Mouse (Mus musculus): Measurements from ENCODE around the gene Ptch2. TPM values are rescaled to one million over a fixed set of nuclear protein-coding genes. Genes with fewer than 3 reads are reported as not detected.

The Ptch2 gene
- total and polyA plus RNA-seq, 3 experiments, result 0.33 TPM; not detected in 2

GRCm38 (mm10) chr4:117069647-117070046 is 26.2 kb upstream of the Ptch2 start:
- Histone ChIP-seq H3K27me3 (ENCODE audit: control insufficient read depth in 1 of 2, insufficient read depth in 2 of 2, low read length in 2 of 2) (no peaks in the 10 kb centered on the region), H3K9ac (ENCODE audit: control insufficient read depth, low read depth, low read length, poor library complexity, severe bottlenecking) (no peak overlapping the region), H3K9me3 (replicated peaks; ENCODE audit: insufficient read depth, low read length) (no peaks in the 10 kb centered on the region), H3K4me1 (ENCODE audit: control insufficient read depth in 1 of 2, insufficient read depth in 2 of 2, low read length in 2 of 2) (no peaks in the 10 kb centered on the region; a peak in 1 of 4 replicates), H3K4me3 (ENCODE audit: control insufficient read depth in 1 of 2, insufficient read depth in 1 of 2, low read depth in 2 of 2, low read length in 2 of 2) (no peak overlapping the region), H3K27ac (ENCODE audit: control insufficient read depth, low read depth, low read length) (no peak overlapping the region), H3K79me2 (ENCODE audit: control insufficient read depth, insufficient read depth, low read length, poor library complexity) (no peaks in the 10 kb centered on the region), H3K36me3 (ENCODE audit: control insufficient read depth in 1 of 2, insufficient read depth in 2 of 2, low read length in 2 of 2) (peaks cover 2 to 13% of the 10 kb centered on the region in 2 experiments; a peak in 3 of 4 replicates)
- peak; percentile 46 for DNase-seq (ENCODE audit: low read depth, low spot score)
- TF ChIP-seq SIN3A (IDR thresholded peaks at IDR 0.05; ENCODE audit: low read length) (no peak), ZNF384 (IDR thresholded peaks at IDR 0.05; ENCODE audit: low read depth, low read length) (peak; percentile 95), USF2 (IDR thresholded peaks at IDR 0.05; ENCODE audit: borderline replicate concordance in 1 of 2, insufficient read depth in 1 of 2, low read depth in 1 of 2, low read length in 2 of 2) (no peak), JUND (IDR thresholded peaks at IDR 0.05; ENCODE audit: low read depth, low read length) (no peak), ETS1 (IDR thresholded peaks at IDR 0.05; ENCODE audit: low read depth, low read length) (no peak)

DNA sequence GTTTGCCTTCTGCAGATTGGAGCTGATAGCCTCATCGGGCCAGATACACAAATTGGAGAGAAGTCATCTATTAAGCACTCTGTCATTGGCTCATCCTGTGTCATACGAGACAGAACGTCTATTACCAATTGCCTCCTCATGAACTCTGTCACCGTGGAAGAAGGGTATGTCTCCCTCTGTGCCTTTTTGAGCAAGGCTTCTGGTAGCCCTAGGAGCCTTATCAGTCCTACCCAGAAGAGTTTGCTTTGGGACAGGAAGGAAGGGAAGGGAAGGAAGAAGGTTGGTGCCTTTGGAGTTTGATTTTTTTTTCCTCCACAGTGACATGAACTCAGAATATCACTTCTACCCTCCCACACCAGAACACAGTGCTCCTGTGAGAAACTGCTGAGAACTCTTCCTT is 25.3 kb upstream of the Ptch2 start:
- peaks cover 2 to 9% of the 10 kb centered on the region in 2 experiments; a peak in 3 of 4 replicates for H3K36me3 ChIP-seq (ENCODE audit: control insufficient read depth in 1 of 2, insufficient read depth in 2 of 2, low read length in 2 of 2)
- peak; percentile 63 for TF ChIP-seq TAL1 (IDR thresholded peaks at IDR 0.05; ENCODE audit: low read length)
- no peak for TF ChIP-seq SMC3 (IDR thresholded peaks at IDR 0.05; ENCODE audit: low read depth, low read length)
- no peak for TF ChIP-seq CHD1 (IDR thresholded peaks at IDR 0.05; ENCODE audit: low read depth, low read length)
- no peak for TF ChIP-seq UBTF (IDR thresholded peaks at IDR 0.05; ENCODE audit: borderline replicate concordance, insufficient read depth, low read depth, low read length)
- TF ChIP-seq RCOR1 (IDR thresholded peaks at IDR 0.05; ENCODE audit: low read depth, low read length), result no peak
- TF ChIP-seq GABPA (IDR thresholded peaks at IDR 0.05; ENCODE audit: low read depth, low read length), result no peak
- TF ChIP-seq USF2 (IDR thresholded peaks at IDR 0.05; ENCODE audit: borderline replicate concordance in 1 of 2, insufficient read depth in 1 of 2, low read depth in 1 of 2, low read length in 2 of 2), result no peak
- TF ChIP-seq KAT2A (conservative IDR thresholded peaks at IDR 0.05; ENCODE audit: low read depth, low read length), result no peak
- H3K9ac ChIP-seq (ENCODE audit: control insufficient read depth, low read depth, low read length, poor library complexity, severe bottlenecking), result no peak overlapping the region
- peak; percentile 28 for DNase-seq (ENCODE audit: low read depth, low spot score)
- H3K9me3 ChIP-seq (replicated peaks; ENCODE audit: insufficient read depth, low read length), result no peaks in the 10 kb centered on the region
- H3K4me1 ChIP-seq (ENCODE audit: control insufficient read depth in 1 of 2, insufficient read depth in 2 of 2, low read length in 2 of 2), result no peaks in the 10 kb centered on the region; a peak in 1 of 4 replicates
- no peaks in the 10 kb centered on the region for H3K79me2 ChIP-seq (ENCODE audit: control insufficient read depth, insufficient read depth, low read length, poor library complexity)
- no peak overlapping the region for H3K4me3 ChIP-seq (ENCODE audit: control insufficient read depth in 1 of 2, insufficient read depth in 1 of 2, low read depth in 2 of 2, low read length in 2 of 2)
- H3K27me3 ChIP-seq (ENCODE audit: control insufficient read depth in 1 of 2, insufficient read depth in 2 of 2, low read length in 2 of 2), result no peaks in the 10 kb centered on the region
- no peak overlapping the region for H3K27ac ChIP-seq (ENCODE audit: control insufficient read depth, low read depth, low read length)

DNA sequence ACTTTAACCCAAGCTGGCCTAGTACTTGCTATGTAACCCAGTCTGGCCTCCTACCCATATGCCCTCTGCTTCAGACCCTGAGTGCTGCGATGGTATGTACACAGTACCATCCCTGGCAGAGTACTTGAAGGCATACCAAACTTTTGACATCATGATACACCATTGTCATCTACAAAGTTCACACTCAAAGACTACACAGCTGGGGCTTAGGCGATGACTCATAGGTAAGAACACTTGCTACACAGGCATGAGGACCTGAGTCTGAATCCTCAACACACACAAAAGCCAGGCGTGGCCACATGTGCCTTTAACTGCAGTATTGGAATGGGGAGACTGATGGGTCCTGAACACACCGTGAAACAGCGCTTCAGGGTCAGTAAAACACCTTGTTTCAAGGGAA is 24.7 kb upstream of the Ptch2 start:
- TF ChIP-seq MYC (IDR thresholded peaks at IDR 0.05; ENCODE audit: low read depth, low read length) (no peak), SMC3 (IDR thresholded peaks at IDR 0.05; ENCODE audit: low read depth, low read length) (no peak), TCF12 (IDR thresholded peaks at IDR 0.05; ENCODE audit: low read depth, low read length) (no peak), RCOR1 (IDR thresholded peaks at IDR 0.05; ENCODE audit: low read depth, low read length) (no peak), CHD1 (IDR thresholded peaks at IDR 0.05; ENCODE audit: low read depth, low read length) (no peak), ETS1 (IDR thresholded peaks at IDR 0.05; ENCODE audit: low read depth, low read length) (no peak), MXI1 (IDR thresholded peaks at IDR 0.05; ENCODE audit: low read depth, low read length) (no peak), RAD21 (IDR thresholded peaks at IDR 0.05; ENCODE audit: low read depth, low read length) (no peak), SIN3A (IDR thresholded peaks at IDR 0.05; ENCODE audit: low read length) (no peak), E2F4 (IDR thresholded peaks at IDR 0.05; ENCODE audit: borderline replicate concordance, low read depth, low read length) (no peak), MAFK (IDR thresholded peaks at IDR 0.05; ENCODE audit: borderline replicate concordance, low read depth, low read length) (no peak), HCFC1 (IDR thresholded peaks at IDR 0.05; ENCODE audit: low read depth, low read length) (no peak), CTCF (IDR thresholded peaks at IDR 0.05 in 2 of 3, conservative IDR thresholded peaks at IDR 0.05 in 1 of 3; ENCODE audit: control insufficient read depth in 1 of 3, insufficient read depth in 1 of 3, low read depth in 2 of 3, low read length in 3 of 3, poor library complexity in 1 of 3, severe bottlenecking in 1 of 3) (no peak), CHD2 (IDR thresholded peaks at IDR 0.05; ENCODE audit: low read length) (no peak), POLR2A (IDR thresholded peaks at IDR 0.05; ENCODE audit: control insufficient read depth in 1 of 2, insufficient read depth in 1 of 2, low read depth in 1 of 2, low read length in 2 of 2, poor library complexity in 1 of 2) (no peak), MAZ (IDR thresholded peaks at IDR 0.05; ENCODE audit: low read depth, low read length) (no peak)
- H3K27ac ChIP-seq (ENCODE audit: control insufficient read depth, low read depth, low read length), result no peak overlapping the region
- no peaks in the 10 kb centered on the region; a peak in 1 of 4 replicates for H3K4me1 ChIP-seq (ENCODE audit: control insufficient read depth in 1 of 2, insufficient read depth in 2 of 2, low read length in 2 of 2)
- peaks cover 2 to 11% of the 10 kb centered on the region in 2 experiments; a peak in 3 of 4 replicates for H3K36me3 ChIP-seq (ENCODE audit: control insufficient read depth in 1 of 2, insufficient read depth in 2 of 2, low read length in 2 of 2)
- H3K4me3 ChIP-seq (ENCODE audit: control insufficient read depth in 1 of 2, insufficient read depth in 1 of 2, low read depth in 2 of 2, low read length in 2 of 2), result no peak overlapping the region
- no peaks in the 10 kb centered on the region for H3K79me2 ChIP-seq (ENCODE audit: control insufficient read depth, insufficient read depth, low read length, poor library complexity)
- H3K9me3 ChIP-seq (replicated peaks; ENCODE audit: insufficient read depth, low read length), result no peaks in the 10 kb centered on the region
- no peak overlapping the region for H3K9ac ChIP-seq (ENCODE audit: control insufficient read depth, low read depth, low read length, poor library complexity, severe bottlenecking)
- DNase-seq (ENCODE audit: low read depth, low spot score), result no peak
- no peaks in the 10 kb centered on the region for H3K27me3 ChIP-seq (ENCODE audit: control insufficient read depth in 1 of 2, insufficient read depth in 2 of 2, low read length in 2 of 2)

All from MEL (cell line).